Mouse (Mus musculus) right cerebral cortex, postnatal 25 days (tissue): ENCODE data around the gene Sord.
A peak's percentile ranks its signal among the peaks of the same experiment; 100 is the strongest.

Experiments
- DNase-seq: peaks from one replicate; pipeline ENCODE4 v3.0.0; 2022

Gene Sord

DNA sequence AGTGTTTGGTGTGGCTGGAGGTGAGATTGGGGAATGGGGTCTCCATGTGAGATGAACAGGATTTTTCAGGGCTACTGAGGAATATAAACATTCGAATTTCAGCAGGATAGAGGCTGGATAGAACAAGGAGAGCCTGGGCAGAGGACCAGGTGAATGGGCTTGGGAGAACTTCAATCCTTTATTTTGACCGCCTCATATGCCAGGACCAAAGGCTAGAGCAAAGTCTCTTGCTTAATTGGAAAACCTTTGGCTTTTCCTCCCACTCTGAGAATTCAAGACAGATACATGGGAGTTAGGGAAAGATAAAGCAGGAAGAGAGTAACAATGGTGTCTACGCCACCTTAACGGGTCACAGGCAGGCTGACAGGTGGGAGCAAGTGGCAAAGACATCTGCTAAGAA, 6.7 kb downstream of the Sord start:
- DNase-seq, result no peak

DNA sequence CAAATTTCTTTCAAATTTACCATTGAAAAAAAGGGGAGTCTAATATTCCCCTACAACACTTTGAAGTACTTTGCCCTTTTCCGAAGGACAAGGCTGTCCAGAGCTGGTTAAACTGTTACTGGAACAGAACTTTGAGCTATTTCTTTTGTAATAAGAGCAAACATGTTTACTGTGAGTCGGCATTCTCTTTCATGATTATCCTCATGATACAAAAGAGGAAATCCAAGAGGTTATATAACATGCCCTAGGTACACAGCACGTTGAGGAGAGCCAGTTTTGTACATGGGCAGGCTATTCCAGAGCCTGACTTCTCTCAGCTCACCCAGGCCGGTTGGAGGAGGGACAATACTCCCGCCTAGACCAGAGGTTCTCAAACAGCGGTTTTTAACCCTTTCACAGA, 7.4 kb downstream of the Sord start:
- no peak for DNase-seq

DNA sequence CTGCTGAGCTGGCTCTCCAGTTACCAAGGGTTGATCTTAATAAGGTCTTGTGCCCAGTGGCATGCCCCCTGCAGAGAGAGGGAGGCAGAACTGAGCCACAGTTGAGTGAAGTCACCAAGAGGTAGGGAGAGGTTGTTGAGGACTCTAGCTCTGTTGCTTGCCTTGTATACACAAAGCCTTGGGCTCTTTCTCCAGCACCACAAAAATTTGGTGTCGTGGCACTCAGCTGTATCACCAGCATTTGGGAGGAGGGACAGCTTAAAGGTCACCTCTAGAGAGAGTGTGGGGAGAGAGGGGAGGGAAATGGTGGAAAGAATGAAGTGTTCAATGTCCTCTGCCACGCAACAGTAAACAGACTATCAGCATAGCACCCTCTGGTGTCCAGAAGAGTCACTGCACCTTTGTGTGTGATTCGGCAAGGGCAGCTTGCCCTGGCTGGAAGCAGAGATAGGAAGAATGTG, 9.2 kb downstream of the Sord start:
- peak; percentile 48 for DNase-seq

DNA sequence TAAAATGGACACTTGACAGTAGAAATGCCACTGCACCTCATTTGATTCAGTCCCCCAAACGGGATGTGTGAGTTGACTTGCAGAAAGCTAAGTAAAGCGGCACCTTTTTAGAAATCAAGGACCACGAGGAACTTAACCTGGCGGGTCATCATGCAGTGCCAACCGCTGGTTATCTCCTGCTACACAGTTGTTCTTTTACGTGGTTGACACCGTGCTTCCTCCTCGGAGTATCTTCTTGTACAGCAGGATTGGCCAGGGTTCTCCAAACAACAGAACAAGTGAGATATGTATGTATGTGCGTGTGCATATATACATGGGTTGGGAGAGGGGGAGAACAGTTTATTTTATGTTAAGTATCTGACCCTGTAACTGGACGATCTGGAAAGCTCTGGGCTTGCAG, 13.2 kb downstream of the Sord start:
- no peak for DNase-seq

DNA sequence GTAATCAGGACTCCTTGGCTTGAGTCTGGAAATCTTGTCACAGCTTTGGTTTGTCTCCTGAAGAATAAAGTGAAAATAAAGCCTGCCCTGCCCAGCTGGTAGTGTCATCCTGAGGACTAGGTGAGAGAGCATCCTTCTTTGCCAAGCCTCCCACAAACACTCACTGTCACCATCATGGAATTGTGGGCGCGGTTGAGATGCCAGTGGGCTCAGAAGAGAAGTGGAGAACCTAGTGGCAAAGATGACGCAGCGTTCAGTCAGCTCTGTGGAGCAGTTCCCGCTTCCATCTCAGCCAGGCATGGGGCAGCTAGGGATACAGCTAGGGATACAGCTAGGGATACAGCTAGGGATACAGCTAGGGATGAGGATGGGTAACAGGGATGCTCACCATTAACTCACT, 21.4 kb downstream of the Sord start:
- peak; percentile 26 for DNase-seq

DNA sequence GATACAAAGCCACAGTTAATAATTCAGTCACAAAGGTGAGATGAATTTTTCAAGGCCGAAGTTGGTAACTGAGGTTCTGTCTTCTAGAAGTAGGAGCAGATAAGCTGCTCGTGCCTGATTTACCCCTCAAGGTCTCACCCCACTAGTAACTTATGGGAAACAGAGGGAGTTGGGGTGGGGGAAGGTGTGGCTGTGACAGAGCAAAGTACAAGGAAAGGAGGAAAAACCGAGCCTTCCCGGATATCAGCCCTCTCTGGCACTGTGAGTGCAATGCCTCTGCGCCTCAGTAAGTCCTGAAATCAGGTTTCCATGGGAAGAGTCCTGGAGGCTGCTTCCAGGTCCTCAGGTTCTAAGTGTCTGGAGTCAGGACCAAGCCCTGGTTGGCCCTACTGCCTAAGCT, 26.2 kb downstream of the Sord start:
- no peak for DNase-seq

DNA sequence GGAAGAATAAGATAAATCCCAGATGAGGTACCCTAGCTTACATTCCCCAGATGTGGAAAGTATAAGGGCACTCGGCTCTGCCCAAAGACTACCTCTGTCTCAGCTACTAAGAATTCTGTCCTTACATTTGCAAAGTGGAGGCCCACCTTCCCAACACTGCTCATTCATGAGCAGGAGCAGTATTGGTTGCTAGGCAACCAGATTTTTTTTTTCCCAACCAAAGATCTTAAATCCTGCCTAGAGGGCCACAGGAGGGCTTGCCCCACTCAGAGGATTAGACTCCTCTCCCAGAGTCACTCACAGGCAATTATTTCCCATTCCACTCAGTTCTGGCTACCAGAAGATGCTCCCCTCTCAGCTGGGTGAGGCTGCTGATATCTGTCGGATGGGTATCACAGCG, 30.1 kb downstream of the Sord start:
- DNase-seq, result no peak

DNA sequence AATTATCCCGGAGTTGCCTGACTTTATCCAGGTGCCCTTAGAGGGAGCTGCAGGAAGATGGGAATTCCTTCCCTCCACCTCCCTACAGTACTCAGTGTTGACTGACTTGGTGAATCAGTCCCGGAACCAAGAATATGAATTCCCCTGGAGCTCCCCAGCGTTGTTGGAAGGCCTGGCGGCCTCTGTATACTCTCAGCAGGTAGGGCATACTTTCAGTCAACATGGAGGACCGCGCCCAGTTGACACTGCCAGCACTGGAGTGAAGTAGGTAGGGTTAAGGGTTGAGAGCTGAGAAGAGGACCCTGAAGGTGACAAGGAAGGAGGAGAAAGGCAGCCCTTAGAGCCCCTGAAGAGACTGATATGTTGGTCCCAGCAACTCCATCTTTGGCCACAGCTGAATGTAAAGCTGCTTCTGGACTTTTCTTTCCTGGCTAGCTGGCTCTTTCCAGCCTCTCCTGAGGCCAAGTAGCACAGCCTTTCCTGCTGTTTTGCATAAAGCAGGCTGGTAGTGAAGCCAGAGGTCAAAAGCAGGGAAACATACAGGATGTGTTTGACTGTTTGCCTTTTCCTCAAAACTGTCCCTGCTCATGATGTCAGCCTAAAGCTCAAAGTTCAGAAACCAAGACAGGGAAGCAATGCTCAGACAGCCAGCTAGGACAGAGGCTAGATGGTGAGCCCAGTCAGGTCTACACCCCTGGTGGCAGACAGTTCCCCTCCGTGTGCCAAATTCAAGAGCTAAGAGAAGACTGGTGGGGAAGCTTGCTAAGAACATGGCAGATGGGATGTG, 32.1 kb downstream of the Sord start:
- DNase-seq, result no peak

DNA sequence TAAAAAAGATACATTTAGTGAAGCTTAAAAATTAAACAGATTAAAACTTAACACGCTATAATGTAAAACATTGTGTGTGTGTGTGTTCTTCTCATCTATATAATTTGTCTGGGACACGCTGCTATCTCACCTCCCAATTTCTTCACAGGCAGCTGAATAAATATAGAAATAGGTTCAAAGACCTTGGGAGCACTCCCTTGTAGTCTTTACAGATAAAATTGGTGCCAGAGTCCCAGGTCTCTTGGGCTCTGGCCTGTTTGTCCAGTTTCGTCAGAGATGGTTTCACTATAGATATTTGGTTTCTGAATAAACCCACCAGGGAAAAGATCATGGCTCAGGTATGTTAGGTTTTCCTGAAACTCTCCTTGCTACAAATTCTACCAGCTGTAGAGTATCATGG, 44.2 kb downstream of the Sord start:
- DNase-seq, result no peak

DNA sequence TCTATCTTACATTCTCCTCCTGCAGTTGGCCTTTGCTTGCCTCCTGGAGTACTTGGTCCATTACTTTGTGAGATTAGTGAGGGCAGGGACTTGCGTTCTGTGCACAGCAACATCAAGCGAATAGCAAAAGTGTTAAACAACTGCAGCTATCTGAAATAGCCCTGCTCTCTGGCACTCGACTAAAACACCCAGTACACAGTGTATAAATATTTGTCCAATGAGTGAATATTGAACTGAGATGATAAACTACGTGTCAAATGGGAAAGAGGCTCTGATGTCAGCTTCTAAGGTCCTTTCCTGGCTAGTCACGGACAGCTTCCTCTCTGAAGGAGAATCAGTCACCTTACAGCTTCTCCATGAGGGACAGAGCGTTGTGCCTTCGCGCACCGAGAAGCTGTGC, 49.5 kb downstream of the Sord start:
- no peak for DNase-seq

DNA sequence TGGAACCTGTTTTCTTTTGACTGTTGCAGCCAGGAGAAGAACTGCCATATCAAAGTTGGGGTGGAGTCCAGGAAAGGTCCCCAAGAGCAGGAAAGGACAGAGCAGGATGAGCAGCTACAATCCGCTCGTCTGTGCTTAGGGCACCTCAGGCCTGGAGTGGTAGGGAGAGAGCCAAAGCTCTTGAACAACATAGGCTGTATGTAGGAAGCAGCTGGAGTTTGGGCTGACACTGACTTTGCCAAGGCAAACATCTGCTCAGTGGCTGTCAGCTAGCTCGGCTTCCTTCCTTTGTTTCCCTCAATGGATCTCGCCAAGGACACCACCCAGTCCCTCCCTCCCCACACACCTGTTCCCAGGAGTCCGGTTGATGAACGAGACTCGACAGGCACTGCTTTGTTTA, 51.6 kb downstream of the Sord start:
- no peak for DNase-seq

DNA sequence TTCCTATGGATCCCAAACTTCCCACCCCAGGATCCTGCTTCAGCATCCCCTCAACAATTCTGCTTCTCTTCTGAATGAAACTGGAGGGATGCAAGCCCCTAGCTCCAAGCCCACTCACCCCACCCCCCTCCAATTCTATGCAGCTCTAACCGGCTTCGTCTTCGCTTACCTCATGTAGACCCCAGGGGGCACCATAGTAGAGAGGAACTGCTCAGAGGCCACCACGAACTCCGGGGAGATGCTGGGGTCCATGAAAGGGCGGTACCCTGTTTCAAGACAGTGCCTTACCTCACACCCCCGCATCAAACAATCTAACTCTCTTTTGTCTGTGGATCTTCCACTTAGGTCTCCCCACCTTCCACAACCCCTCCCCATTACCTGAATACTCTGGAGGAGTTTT, 60.4 kb downstream of the Sord start:
- DNase-seq, result no peak

DNA sequence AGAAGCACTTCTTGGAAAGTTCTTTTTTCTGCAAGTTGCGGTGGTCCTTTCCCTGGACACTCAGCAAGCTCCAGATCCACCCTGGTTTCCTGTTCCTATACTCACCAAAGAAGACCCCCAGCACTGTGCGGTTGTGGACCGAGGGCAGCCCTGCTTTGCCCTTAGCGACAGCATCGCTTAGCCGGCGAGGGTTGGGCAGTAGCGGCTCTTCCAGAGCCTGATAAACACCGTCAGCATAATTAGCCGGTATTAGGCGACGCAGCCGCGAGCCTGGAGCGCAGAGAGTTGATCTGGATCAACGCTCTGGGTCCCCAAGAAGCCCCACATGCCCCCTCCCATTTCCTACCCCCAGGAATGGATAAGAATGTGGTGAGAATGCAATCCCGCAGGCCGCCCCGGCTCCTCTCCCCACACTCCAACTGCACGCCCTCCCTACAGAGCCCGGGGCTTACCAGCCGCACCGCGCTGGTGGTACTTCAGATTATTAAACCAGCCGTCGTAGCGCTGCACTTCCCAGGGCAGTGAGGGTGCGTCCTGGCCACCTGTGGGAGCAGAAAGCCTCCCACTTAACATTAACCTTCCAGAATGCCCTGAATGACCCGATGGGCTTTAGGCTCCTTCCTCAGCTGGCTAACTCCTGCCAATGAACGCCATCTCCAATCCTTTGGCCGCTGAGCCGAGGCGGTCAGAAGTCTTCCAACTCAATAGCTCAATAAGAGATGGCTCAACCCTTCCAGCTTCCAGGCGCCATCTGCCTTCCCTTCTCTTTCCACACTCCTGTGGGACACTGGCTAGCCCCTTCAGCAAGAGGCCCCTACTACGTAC, 62.9 kb downstream of the Sord start:
- DNase-seq, result no peak

DNA sequence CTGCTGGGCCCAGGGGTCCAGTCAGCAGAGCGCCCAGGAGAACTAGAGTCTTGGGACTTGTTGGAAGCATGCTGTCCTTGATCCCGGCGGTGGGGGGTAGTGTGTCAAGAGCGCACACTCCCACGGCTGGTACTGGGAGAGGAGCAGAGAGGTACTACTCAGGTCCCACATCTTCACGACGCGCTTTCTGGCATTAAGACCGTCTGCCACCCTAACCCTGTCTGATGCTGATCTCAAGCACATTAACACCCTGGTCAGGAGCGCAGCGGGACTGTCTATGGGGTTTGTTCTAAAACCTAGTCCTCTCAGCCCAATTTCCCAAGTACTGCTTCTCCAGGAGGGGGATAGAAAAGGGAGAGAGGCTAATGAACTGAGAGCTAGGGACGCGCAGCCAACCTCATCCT, 63.5 kb downstream of the Sord start, which contains the start of gene Duox2:
Duox2 (minus strand) TSS at position 354 of the 404 bp plus-strand sequence.
- DNase-seq, result no peak

DNA sequence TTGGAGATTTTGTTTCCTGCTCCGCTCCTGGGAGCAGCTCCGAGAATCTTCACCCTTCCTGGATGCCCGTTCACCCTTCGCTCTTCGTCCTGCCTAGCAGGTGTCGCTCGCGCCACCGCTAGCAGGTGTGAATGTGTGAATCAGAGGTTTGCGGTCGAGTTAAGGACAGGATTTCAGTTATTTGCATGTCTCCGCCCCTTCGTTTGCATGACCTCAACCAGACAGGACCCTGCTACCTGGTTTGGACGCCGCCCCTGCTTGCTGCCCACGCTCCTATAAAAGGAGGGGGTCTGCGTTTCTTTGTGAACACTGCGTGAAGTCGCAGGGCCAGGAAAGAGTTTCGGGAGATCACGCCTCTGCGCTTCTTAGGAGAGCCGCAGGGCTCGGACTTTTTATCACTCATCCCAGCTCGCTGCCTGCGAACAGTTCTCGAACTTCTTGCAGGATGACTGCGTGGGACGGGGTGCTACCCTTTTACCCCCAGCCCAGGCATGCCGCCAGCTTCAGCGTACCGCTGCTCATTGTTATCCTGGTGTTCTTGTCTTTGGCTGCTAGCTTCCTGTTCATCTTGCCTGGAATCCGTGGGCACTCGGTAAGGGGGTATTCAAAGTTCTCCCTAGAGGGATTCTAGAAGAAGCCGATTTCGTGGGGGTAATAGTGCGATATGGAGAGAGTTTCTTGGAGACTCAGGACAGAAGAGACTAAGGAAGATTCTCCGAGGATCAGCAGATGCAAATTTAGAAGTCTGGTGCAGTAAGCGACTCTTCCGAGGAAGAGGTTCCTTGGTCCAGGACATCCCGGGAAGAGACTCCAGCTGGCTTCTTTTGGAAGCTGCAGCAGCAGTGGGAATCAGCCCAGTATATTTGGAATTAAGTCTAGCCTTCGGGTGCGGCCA, 64.3 kb downstream of the Sord start, which contains the start of gene Duoxa2:
Duoxa2 (plus strand) TSS at position 305 of the 895 bp plus-strand sequence.
- DNase-seq, result no peak

DNA sequence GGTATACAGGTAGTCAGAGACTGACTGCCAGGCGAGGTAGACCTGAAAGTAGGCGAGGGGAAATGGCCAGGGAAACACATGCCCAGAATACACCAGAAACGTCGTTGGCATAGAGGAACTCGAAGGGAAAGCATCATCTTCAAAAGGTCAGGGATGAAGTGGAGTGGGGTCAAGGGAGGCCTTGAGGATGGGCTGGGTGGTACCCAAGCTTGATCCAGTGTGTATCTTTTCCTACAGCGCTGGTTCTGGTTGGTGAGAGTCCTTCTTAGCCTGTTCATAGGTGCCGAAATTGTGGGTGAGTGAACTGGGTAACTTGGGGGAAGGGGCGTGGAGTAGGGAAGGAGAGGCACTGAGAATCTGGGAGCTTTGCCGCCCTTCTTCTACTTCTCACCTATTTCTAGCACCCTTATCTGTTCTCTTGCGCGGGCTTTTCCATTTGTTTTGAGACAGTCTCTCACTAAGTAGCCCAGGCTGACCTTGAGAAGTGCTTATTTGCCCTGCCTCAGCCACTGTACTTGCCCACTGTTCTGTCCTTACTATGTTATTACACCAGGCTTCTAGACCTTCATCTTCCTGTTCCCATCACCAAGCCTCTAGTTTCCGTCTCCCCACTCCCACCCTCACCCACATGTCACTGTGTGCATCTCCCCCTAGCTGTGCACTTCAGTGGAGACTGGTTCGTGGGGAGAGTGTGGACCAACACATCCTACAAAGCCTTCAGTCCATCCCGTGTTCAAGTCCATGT, 65.5 kb downstream of the Sord start:
- no peak for DNase-seq

DNA sequence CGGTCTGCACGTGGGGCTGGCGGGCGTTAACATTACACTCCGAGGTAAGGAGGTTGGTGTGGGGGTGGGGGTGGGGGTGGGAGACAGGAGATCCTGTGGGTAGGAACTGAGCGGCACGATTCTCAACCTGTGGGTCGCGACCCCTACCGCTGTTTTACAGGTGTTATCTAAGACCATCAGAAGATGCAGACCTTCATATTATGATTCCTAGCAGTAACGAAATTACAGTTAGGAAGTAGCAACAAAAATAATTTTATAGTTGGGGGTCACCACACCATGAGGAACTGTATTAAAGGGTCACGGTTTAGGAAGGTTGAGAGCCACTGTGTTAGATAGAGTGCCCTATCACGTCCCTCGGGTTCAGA, 66.1 kb downstream of the Sord start:
- DNase-seq, result no peak

DNA sequence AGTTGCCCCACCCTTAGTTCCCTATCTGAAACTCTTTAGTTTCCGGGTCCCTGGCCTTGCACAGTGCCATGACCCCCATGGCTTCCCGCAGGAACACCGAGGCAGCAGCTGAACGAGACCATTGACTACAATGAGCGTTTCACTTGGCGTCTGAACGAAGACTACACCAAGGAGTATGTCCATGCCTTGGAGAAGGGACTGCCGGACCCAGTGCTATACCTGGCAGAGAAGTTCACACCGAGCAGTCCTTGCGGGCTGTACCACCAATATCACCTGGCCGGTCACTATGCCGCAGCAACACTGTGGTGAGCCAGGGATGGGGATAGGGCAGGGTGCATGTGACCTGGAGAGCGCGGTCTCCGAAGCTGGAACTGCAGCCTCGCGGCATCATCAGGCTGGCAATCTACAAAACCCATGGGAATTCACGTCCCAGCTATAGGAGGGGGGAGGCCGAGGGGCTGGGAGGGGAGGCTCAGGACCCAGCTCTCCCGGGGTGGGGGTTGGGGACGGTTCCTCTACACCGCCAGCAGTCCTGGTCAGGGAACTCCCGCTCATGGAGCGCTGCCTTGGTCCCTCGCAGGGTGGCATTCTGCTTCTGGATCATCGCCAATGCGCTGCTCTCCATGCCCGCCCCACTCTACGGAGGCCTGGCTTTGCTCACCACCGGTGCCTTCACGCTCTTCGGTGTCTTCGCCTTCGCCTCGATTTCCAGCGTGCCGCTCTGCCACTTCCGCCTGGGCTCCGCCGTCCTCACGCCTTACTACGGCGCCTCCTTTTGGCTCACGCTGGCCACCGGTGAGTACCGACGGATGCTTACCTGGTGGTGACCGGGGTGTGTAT, 66.8 kb downstream of the Sord start:
- peak; percentile 38 for DNase-seq

DNA sequence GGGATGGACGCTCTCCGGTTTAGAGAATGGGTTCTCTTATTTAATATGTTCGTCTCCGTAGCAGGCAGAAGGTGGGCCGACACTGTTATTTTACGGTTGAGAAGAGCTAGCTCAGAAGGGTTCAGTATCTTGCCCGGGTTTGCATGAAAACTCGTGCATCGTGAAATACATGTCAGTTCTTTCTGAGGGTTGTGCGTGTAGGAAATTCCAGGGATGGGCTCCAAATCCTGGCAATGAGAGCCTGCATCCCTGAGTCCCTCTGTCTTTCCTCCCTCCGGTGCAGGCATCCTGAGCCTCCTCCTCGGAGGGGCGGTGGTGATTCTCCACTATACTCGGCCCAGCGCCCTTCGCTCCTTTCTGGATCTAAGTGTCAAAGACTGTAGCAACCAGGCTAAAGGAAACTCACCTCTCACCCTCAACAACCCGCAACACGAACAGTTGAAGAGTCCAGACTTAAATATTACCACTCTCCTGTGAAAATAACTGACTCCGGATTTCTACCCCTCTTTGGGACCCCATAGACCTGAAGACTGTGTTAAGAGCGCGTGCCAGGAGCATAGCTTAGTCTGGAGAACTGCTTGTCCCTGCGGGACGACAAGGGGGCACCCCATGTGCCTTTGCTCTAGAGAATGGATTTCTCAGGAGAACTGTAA, 67.5 kb downstream of the Sord start:
- DNase-seq, result no peak

DNA sequence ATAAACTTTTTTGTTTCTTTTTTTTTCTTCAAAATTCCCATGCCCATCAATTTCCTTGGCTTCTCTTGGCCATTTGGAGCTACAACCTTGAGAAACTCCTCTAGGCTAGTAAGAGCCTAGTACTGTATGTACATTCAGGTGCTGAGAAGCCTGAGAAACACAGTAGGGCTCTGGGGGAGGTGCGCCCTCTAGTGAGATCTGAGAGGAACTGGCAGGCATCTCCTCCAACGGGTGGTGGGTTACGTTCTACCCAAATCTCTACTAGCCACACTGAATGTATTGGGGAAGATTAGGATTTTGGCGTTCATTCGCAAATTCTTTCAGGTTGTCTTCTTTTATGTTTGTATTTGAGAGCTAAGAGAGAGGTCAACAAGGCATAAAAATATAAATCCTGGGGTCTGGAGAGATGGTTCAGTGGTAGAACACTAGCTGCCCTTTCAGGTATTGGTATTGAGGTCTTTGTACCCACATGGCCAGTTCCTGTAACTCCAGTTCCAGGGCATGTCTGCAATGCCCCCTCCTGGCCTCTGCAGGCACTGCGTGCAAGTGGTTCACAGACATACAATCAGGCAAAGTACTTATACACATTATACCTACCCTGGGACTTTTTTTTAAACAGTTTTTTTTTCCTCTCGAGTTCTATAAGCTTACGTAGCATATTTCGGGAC, 68.2 kb downstream of the Sord start:
- peak; percentile 36 for DNase-seq
